Mouse (Mus musculus) embryonic facial prominence, embryonic 14.5 days (tissue): ENCODE measurements around the gene Zan. TPM values are rescaled to one million over a fixed set of nuclear protein-coding genes. Genes with fewer than 3 reads are reported as not detected.

ENCODE experiments used
- ATAC-seq: fragments of 200-750 bp; cut with Nextera tagmentation; 2 replicates; pipeline ENCODE4 v1.8.0; 2017; ENCODE audit warnings: low read depth, moderate number of reproducible peaks, moderate TSS enrichment
- DNase-seq: peaks from one replicate; pipeline ENCODE4 v3.0.0-alpha.2; 2015; ENCODE audit warnings: low spot score
- H3K27ac ChIP-seq: fragments of 300-500 bp; sonication (generic); replicated peaks from 2 replicates; pipeline ENCODE4 v1.5.1; 2014; ENCODE audit warnings: low read depth, mild to moderate bottlenecking, low read length, moderate library complexity
- H3K27me3 ChIP-seq: fragments of 300-500 bp; sonication (generic); replicated peaks from 2 replicates; pipeline ENCODE4 v1.6.1; 2014; ENCODE audit warnings: low read length; ENCODE audit not compliant: control insufficient read depth, insufficient read depth
- H3K36me3 ChIP-seq: fragments of 300-500 bp; sonication (generic); 2 replicates; pipeline ENCODE4 v1.6.1; 2014; ENCODE audit warnings: low read length, mixed read lengths; ENCODE audit not compliant: control insufficient read depth, insufficient read depth
- H3K4me1 ChIP-seq: fragments of 300-500 bp; sonication (generic); 2 replicates; pipeline ENCODE4 v1.6.1; 2014; ENCODE audit warnings: antibody characterized with exemption, low read length; ENCODE audit not compliant: control insufficient read depth, insufficient read depth
- H3K4me2 ChIP-seq: fragments of 300-500 bp; sonication (generic); 2 replicates; pipeline ENCODE4 v1.6.1; 2014; ENCODE audit warnings: low read depth, mild to moderate bottlenecking, low read length, moderate library complexity, mixed read lengths
- H3K4me3 ChIP-seq: fragments of 300-500 bp; sonication (generic); 2 replicates; pipeline ENCODE4 v1.5.1; 2014; ENCODE audit warnings: low read depth, mild to moderate bottlenecking, low read length
- H3K9ac ChIP-seq: fragments of 300-500 bp; sonication (generic); 2 replicates; pipeline ENCODE4 v1.6.1; 2014; ENCODE audit warnings: low read depth, mild to moderate bottlenecking, low read length, moderate library complexity, mixed read lengths
- H3K9me3 ChIP-seq: fragments of 300-500 bp; sonication (generic); 2 replicates; pipeline ENCODE4 v1.6.1; 2016; ENCODE audit warnings: low read length; ENCODE audit not compliant: control insufficient read depth
- WGBS: fragments of 180-500 bp; shearing (Covaris S2); extraction: QIAGEN DNeasy Blood & Tissue Kit; methylation state at CpG from one replicate; pipeline ENCODE4 v1.1.7; 2014; 5-methylcytosine and 5-hydroxymethylcytosine counted together
- polyA plus RNA-seq: library from polyadenylated mRNA; unstranded; fragments of >200 nt; fragmentation: Nextera tagmentation; extraction: Ambion mirVana; gene quantifications from 2 replicates; pipeline ENCODE4 v1.2.1, GENCODE M21; 2014

Gene Zan
- polyA plus RNA-seq, 1 experiment from 2014 or later = 0.26 TPM

DNA sequence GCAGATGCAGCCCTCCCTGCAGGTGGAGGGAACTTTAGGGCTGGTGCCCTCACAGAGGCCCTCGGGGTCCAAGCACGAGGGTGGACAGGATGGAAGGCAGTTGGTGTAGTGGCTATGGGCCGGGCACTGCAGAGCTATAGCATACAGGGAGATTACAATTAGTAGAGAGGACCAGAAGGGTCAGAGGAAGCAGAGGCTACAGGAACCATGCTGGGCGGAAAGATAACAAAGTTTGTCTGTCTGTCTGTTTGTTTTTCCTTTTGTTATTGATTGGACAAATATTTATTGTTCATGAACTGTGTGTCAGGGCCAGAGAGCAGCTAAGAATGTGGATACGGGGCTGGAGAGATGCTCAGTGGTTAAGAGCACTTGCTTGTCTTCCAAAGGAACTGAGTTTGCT, 62.6 kb downstream of the Zan start:
- ATAC-seq (no peak), DNase-seq (no peak)
- Histone ChIP-seq H3K27ac (no peak overlapping the region), H3K4me3 (no peak overlapping the region), H3K36me3 (no peaks in the 10 kb centered on the region), H3K4me2 (no peak overlapping the region), H3K9ac (no peak overlapping the region), H3K4me1 (no peaks in the 10 kb centered on the region), H3K27me3 (no peaks in the 10 kb centered on the region), H3K9me3 (no peaks in the 10 kb centered on the region)
- 45% methylated on average over 5 of the region's 5 CpGs for WGBS

- H3K36me3 ChIP-seq = no peaks in the 10 kb centered on the region
These were observed 65.6 kb downstream of the Zan start for GRCm38 (mm10) chr5:137411235-137411634.

DNA sequence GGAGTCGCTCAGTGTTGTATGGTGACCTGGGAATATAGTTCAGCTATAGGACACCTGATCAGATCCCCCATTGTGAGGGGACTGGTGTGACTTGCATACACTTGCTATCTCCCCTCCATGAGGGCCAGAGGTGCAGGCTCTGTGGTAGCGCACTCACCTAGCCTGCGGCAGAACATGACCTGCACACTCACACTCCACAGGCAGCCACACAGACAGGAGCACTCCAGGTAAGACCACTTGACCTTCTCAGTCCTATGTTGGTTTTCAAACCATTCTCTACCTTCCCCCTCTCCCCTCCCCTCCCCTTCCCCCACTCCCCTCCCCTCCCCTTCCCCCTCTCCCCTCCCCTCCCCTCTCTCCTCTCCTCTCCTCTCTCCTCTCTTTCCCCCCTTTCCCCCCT, 66.3 kb downstream of the Zan start:
- H3K4me3 ChIP-seq = no peak overlapping the region
- no peaks in the 10 kb centered on the region for H3K36me3 ChIP-seq
- H3K27ac ChIP-seq = no peak overlapping the region
- WGBS = 95% methylated on average over 3 of the region's 3 CpGs
- DNase-seq (no peak), ATAC-seq (no peak)
- peaks cover 9% of the 10 kb centered on the region; the same call in 1 of the 2 replicates for H3K4me1 ChIP-seq
- H3K27me3 ChIP-seq = no peaks in the 10 kb centered on the region
- H3K4me2 ChIP-seq = no peak overlapping the region
- no peaks in the 10 kb centered on the region for H3K9me3 ChIP-seq
- no peak overlapping the region for H3K9ac ChIP-seq

More at GRCm38 (mm10) chr5:137411235-137411634, 65.6 kb downstream of the Zan start:
- 69% methylated on average over 8 of the region's 8 CpGs for WGBS
- Histone ChIP-seq H3K27ac (no peak overlapping the region), H3K4me2 (no peak overlapping the region), H3K9me3 (no peaks in the 10 kb centered on the region), H3K4me3 (no peak overlapping the region), H3K4me1 (peaks cover 9% of the 10 kb centered on the region; the same call in 1 of the 2 replicates), H3K27me3 (no peaks in the 10 kb centered on the region), H3K9ac (no peak overlapping the region)
- ATAC-seq (no peak), DNase-seq (no peak)

DNA sequence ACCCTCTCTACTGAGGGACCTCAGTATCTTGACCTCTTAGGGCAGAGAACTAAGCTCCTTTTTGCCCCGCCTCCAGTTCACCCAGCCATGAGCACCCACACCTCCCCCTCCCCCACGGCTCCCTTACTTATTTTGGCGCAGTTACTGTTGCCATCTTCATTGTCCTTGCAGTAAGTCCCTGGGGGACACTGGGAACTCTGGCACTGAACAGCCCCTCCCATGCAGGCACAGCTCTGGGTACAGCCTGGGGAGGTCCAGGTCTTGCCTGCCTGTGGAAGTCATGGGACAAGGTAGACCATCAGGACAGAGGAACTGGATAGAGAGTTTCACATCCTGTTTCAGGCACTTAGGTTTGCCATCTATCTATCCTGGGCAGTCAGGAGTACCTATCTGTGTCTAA, 66.8 kb downstream of the Zan start:
- no peak overlapping the region for H3K9ac ChIP-seq
- H3K36me3 ChIP-seq = no peaks in the 10 kb centered on the region
- no peak overlapping the region for H3K27ac ChIP-seq
- no peak for DNase-seq
- WGBS = 82% methylated on average over 3 of the region's 3 CpGs
- peaks cover 9% of the 10 kb centered on the region; the same call in 1 of the 2 replicates for H3K4me1 ChIP-seq
- no peak for ATAC-seq
- H3K9me3 ChIP-seq = no peaks in the 10 kb centered on the region
- H3K4me2 ChIP-seq = no peak overlapping the region
- H3K27me3 ChIP-seq = no peaks in the 10 kb centered on the region
- H3K4me3 ChIP-seq = no peak overlapping the region

DNA sequence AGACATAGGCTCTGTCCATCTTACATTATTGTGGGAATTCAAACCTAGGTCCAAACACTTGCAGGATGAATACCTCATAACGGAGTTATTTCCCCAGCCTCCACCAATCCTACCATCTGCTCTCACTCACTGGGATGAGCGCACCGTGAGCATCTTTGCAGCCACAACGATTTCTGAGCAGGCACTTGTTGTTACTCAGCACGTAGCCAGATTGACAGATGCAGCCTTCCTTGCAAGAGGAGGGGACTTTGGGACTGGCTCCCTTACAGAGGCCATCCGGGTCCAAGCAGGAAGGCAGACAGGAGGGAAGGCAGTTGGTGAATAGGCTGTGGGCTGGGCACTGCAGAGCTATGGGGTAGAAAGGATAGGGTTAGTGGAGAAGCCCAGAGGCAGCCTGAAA, 67.4 kb downstream of the Zan start:
- no peak overlapping the region for H3K9ac ChIP-seq
- ATAC-seq (no peak), DNase-seq (no peak)
- no peaks in the 10 kb centered on the region for H3K36me3 ChIP-seq
- no peak overlapping the region for H3K27ac ChIP-seq
- H3K4me1 ChIP-seq = peaks cover 9% of the 10 kb centered on the region; the same call in 1 of the 2 replicates
- H3K4me2 ChIP-seq = no peak overlapping the region
- no peaks in the 10 kb centered on the region for H3K9me3 ChIP-seq
- no peaks in the 10 kb centered on the region for H3K27me3 ChIP-seq
- no peak overlapping the region for H3K4me3 ChIP-seq
- WGBS = 60% methylated on average over 6 of the region's 6 CpGs

GRCm38 (mm10) chr5:137404081-137404480, 72.8 kb downstream of the Zan start:
- H3K36me3 ChIP-seq = no peaks in the 10 kb centered on the region
- H3K9me3 ChIP-seq = no peaks in the 10 kb centered on the region
- H3K27ac ChIP-seq = no peak overlapping the region
- H3K9ac ChIP-seq = no peak overlapping the region
- no peaks in the 10 kb centered on the region for H3K27me3 ChIP-seq
- ATAC-seq = no peak
- H3K4me1 ChIP-seq = peaks cover 9% of the 10 kb centered on the region; the same call in 1 of the 2 replicates
- 80% methylated on average over 2 of the region's 2 CpGs for WGBS
- DNase-seq = no peak
- no peak overlapping the region for H3K4me3 ChIP-seq
- H3K4me2 ChIP-seq = no peak overlapping the region

- Histone ChIP-seq H3K4me2 (no peak overlapping the region), H3K27ac (no peak overlapping the region), H3K4me3 (no peak overlapping the region), H3K9me3 (no peaks in the 10 kb centered on the region), H3K4me1 (no peaks in the 10 kb centered on the region), H3K27me3 (no peaks in the 10 kb centered on the region), H3K9ac (no peak overlapping the region), H3K36me3 (no peaks in the 10 kb centered on the region)
- 45% methylated on average over 7 of the region's 7 CpGs for WGBS
- ATAC-seq (no peak), DNase-seq (no peak)
These were observed 82.4 kb downstream of the Zan start for GRCm38 (mm10) chr5:137394456-137394855.

GRCm38 (mm10) chr5:137391641-137392040, 85.2 kb downstream of the Zan start:
- 74% methylated on average over 8 of the region's 8 CpGs for WGBS
- H3K27ac ChIP-seq = no peak overlapping the region
- ATAC-seq (no peak), DNase-seq (no peak)
- no peak overlapping the region for H3K4me2 ChIP-seq
- no peaks in the 10 kb centered on the region for H3K9me3 ChIP-seq
- no peak overlapping the region for H3K9ac ChIP-seq
- no peaks in the 10 kb centered on the region for H3K27me3 ChIP-seq
- H3K4me1 ChIP-seq = no peaks in the 10 kb centered on the region
- H3K36me3 ChIP-seq = no peaks in the 10 kb centered on the region
- no peak overlapping the region for H3K4me3 ChIP-seq

GRCm38 (mm10) chr5:137386712-137387111, 90.2 kb downstream of the Zan start:
- Histone ChIP-seq H3K36me3 (no peaks in the 10 kb centered on the region), H3K9me3 (no peaks in the 10 kb centered on the region), H3K9ac (no peak overlapping the region), H3K4me3 (no peak overlapping the region), H3K4me1 (no peaks in the 10 kb centered on the region), H3K27me3 (no peaks in the 10 kb centered on the region), H3K27ac (no peak overlapping the region), H3K4me2 (no peak overlapping the region)
- WGBS = 85% methylated on average over 7 of the region's 7 CpGs
- no peak for DNase-seq
- no peak for ATAC-seq
